Mouse (Mus musculus) embryo, embryonic 11.5 days (tissue): ENCODE results near the gene Gfral.
A peak's percentile ranks its signal among the peaks of the same experiment; 100 is the strongest.

Source experiments
- DNase-seq: peaks from one replicate; pipeline ENCODE4 v3.0.0-alpha.2; 2012; ENCODE audit warnings: low read depth, low spot score

Gene Gfral

DNA sequence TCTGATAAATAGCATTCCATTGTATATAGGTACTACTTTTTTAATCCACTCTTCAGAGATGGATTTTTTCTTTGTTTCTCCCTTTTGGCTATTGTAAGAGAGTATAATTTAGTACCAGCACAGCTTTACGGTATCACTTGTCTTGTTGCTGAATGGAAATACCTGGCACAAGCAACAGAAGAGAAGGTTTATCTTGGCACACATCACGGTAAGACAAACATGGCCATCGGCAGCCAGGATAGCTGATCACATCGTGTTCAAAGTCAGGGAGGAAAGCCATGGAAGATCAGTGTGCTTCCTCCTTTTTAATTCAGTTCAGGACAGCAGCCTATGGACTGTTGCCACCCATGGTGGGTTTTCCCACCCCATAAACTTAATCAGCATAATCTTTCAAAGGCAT lies 89.2 kb downstream of the Gfral start:
- no peak for DNase-seq

DNA sequence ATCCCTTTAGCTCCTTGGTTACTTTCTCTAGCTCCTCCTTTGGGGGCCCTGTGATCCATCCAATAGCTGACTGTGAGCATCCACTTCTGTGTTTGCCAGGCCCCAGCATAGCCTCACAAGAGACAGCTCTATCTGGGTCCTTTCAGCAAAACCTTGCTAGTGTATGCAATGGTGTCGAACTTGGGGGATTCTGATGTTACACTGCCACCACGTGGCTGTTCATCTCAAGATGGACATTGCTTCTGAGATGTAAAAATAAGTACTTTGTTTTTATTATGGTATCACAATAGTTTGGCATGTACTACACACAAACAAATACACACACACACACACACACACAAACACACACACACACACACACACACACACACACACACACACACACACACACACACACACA lies 90.6 kb downstream of the Gfral start:
- DNase-seq, result peak; percentile 57
